Mouse (Mus musculus): ENCODE data around the gene 6030452D12Rik. TPM values are rescaled to one million over a fixed set of nuclear protein-coding genes. Genes with fewer than 3 reads are reported as not detected.

6030452D12Rik gene
- total RNA-seq, 1 experiment from 2014 or later: not detected

DNA sequence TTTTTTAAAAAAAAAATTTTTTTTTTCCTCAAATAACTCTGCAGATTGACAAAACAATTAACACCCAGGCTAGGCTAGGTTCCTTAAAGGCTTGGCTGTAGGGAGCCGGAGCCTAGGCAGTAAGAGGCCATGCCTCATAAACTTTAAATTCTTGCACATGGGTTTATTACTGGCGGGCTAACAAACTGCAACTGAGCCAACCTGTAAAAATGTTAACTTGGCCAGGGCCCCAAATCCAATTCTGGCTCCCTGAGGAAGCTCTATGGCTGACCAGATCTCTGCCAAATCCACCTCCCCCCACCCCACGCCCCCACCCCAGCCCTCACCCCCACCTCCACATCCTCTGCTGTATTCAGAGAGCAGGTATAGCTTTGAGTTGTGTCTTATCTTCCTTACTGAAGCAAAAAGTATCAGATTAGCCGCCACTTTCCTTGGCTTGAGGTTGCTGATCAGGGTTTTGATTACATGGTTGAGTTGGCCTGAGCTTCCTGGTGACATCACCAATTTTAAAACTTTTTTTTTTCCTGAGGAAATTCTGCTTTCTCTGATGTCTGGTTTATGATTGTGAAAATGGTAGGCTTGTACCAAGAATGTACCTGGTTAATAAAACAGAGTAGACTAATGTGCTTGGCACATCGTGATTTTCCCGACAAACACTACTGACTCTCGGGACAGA is 12.3 kb downstream of the 6030452D12Rik start:
- no peak for ATAC-seq (replicated peaks; ENCODE audit: insufficient number of reproducible peaks, low FRiP score, low TSS enrichment, poor library complexity, severe bottlenecking)

- no peak for ATAC-seq (replicated peaks; ENCODE audit: insufficient number of reproducible peaks, low FRiP score, low TSS enrichment, poor library complexity, severe bottlenecking)
Measured at GRCm38 (mm10) chr8:106515946-106516479, 15.7 kb downstream of the 6030452D12Rik start.

- ATAC-seq (replicated peaks; ENCODE audit: insufficient number of reproducible peaks, low FRiP score, low TSS enrichment, poor library complexity, severe bottlenecking): no peak
Measured at GRCm38 (mm10) chr8:106516581-106516980, 16.3 kb downstream of the 6030452D12Rik start.

- ATAC-seq (replicated peaks; ENCODE audit: insufficient number of reproducible peaks, low FRiP score, low TSS enrichment, poor library complexity, severe bottlenecking): no peak
Measured at GRCm38 (mm10) chr8:106518763-106519162, 18.4 kb downstream of the 6030452D12Rik start.

DNA sequence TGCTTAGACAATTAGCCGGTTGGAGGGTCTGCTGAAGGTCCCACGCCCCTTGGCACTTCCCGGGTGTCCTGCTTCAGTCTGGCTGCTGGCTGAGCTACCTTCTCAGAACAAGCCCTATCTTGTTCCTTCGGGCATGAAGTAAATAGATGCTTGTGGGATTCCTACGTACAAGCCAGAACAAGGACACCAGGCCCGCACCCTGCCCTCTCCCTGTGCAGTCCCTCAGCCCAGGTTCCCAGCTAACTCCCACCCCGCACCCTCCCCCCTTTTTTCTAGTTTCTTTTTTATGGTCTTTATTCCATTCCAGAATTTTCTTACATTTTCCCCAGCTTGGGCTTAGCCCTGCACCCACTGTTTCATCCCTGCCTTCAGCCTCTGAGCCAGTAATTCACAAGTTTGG is 20.3 kb downstream of the 6030452D12Rik start:
- no peak for ATAC-seq (replicated peaks; ENCODE audit: insufficient number of reproducible peaks, low FRiP score, low TSS enrichment, poor library complexity, severe bottlenecking)

DNA sequence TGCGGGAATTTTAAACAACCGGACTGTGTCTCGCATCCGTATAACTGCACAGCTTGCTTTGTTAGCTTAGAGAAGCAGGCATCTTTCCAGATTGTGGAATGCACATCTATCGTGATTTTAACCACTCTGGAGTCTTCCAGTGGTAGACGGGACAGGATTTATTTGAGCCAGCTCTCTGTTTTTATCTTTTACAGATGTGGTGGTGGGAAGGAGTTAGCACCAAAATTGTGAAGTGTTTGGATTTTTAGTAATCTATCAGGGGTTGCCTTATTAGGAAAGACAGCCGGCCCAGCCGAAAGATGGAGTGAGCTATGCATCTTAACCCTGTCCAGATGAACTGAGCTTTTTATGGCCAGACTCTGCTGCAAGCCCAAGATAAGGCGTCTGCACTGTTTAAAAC is 21.5 kb downstream of the 6030452D12Rik start:
- no peak for ATAC-seq (replicated peaks; ENCODE audit: insufficient number of reproducible peaks, low FRiP score, low TSS enrichment, poor library complexity, severe bottlenecking)

DNA sequence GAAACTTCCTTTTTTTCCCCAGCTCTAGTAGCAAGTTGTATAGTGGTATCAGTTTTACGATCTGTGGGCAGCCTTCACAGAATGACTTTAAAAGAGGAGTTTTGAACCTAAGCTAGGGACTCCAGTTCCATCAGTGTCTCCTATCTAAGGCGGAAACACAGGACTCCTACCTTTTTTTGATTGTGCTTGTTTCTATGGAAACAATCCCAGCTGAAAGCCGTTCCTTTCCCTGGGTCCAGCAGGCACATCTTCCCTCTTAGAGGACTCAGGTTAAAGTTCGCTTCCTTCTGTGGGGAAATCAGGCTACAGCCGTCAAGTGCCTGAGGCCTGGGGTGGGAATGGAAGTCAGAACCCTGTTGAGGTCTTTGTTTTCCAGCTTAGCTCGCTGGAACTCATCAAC is 26.4 kb downstream of the 6030452D12Rik start:
- no peak for ATAC-seq (replicated peaks; ENCODE audit: insufficient number of reproducible peaks, low FRiP score, low TSS enrichment, poor library complexity, severe bottlenecking)

GRCm38 (mm10) chr8:106527241-106528036 is 27.1 kb downstream of the 6030452D12Rik start:
- ATAC-seq (replicated peaks; ENCODE audit: insufficient number of reproducible peaks, low FRiP score, low TSS enrichment, poor library complexity, severe bottlenecking): no peak

GRCm38 (mm10) chr8:106528596-106529249 is 28.4 kb downstream of the 6030452D12Rik start:
- no peak for ATAC-seq (replicated peaks; ENCODE audit: insufficient number of reproducible peaks, low FRiP score, low TSS enrichment, poor library complexity, severe bottlenecking)

DNA sequence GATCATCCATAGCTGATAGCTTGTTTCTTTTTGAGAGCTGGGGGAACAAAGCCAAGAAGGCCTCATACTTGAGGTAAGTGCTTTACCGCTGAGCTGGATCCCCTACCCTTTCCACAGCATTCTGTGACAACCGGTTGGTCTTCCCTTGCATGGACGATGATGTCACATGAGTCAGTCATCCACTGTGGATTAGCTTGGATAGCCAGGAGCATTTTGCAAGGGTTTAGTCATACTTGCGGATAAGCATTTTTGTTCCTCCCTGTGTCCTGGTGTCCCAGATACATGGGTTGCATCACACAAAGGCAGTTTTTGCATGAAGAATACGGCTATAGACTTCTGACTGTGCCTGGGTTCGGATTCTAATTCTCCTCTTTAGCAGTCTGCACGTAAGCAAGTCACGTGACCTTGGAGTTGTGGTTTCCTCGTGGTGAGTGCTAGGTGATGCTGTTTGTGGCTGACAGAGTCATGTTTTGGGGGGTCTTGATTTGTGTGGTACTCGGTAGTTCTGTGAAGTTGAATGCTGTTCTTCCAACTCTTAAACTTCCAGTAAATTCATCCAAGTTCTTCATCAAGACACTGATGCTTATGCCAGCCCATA is 29.7 kb downstream of the 6030452D12Rik start:
- ATAC-seq (replicated peaks; ENCODE audit: insufficient number of reproducible peaks, low FRiP score, low TSS enrichment, poor library complexity, severe bottlenecking): no peak

- ATAC-seq (replicated peaks; ENCODE audit: insufficient number of reproducible peaks, low FRiP score, low TSS enrichment, poor library complexity, severe bottlenecking): no peak
Measured at GRCm38 (mm10) chr8:106530566-106530965, 30.2 kb downstream of the 6030452D12Rik start.

- no peak for ATAC-seq (replicated peaks; ENCODE audit: insufficient number of reproducible peaks, low FRiP score, low TSS enrichment, poor library complexity, severe bottlenecking)
Measured at GRCm38 (mm10) chr8:106533709-106534108, 33.4 kb downstream of the 6030452D12Rik start.

- ATAC-seq (replicated peaks; ENCODE audit: insufficient number of reproducible peaks, low FRiP score, low TSS enrichment, poor library complexity, severe bottlenecking): no peak; the same call in 1 of the 2 replicates
Measured at GRCm38 (mm10) chr8:106534449-106534848, 34.1 kb downstream of the 6030452D12Rik start.

DNA sequence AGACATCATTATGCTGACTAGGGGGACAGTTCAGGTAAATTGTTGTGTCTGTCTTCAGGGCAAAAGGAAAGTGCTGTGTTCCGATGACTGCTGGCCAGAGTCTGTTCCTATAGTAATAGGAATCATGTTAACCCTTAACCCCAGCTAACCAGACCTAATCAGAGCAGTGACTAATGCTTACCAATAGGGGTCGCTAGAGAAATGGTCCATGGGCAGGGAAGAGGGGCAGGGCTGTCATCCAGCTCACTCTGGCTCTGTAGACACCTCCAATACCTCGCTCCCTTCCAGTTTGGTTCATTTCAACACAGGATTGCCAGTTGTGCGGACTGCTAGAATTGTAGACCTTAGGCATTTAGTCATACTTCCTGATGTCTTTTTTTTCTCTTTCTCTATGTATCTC is 35.1 kb downstream of the 6030452D12Rik start:
- no peak for ATAC-seq (replicated peaks; ENCODE audit: insufficient number of reproducible peaks, low FRiP score, low TSS enrichment, poor library complexity, severe bottlenecking)

- no peak for ATAC-seq (replicated peaks; ENCODE audit: insufficient number of reproducible peaks, low FRiP score, low TSS enrichment, poor library complexity, severe bottlenecking)
Measured at GRCm38 (mm10) chr8:106539193-106539592, 38.9 kb downstream of the 6030452D12Rik start.

GRCm38 (mm10) chr8:106541002-106541401 is 40.7 kb downstream of the 6030452D12Rik start:
- no peak for ATAC-seq (replicated peaks; ENCODE audit: insufficient number of reproducible peaks, low FRiP score, low TSS enrichment, poor library complexity, severe bottlenecking)

DNA sequence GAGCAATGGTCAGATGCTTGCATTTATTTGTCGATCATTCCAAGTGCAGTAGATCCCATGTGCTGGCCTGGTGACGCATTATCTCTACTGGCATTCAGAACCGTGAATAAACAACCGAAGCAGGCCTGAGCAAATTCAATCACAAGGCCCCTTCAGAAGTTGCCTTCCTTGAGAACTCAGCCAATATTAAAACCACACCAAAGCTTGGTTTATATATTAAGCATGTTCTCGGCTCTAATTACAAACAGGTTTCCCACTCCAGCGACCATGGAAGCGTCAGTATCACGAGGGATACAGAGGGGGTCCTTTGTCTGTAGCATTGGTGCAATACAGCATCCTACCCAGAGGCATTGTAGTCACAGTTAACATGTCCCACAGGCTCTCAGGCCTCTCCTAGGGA is 42.7 kb downstream of the 6030452D12Rik start:
- no peak for ATAC-seq (replicated peaks; ENCODE audit: insufficient number of reproducible peaks, low FRiP score, low TSS enrichment, poor library complexity, severe bottlenecking)

DNA sequence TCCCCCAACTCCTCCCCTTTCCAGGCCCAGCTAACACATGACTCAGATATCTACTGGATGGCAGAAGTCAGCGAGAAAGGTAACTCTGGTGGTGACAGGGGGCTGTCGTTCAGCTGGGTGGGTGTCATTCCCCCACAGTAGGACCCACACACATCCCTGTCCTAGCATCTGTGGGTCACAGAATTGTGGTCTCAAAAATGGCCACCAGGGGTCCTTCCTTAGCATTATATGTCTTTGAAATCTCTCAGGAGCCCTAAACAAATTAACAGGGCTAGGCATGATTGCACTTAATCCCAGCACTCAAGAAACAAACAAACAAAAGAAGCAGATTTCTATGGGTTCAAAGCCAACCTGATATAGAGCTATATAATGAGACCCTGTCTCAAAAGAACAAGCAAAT is 44.8 kb downstream of the 6030452D12Rik start:
- no peak for ATAC-seq (replicated peaks; ENCODE audit: insufficient number of reproducible peaks, low FRiP score, low TSS enrichment, poor library complexity, severe bottlenecking)

GRCm38 (mm10) chr8:106546746-106547145 is 46.4 kb downstream of the 6030452D12Rik start:
- no peak for ATAC-seq (replicated peaks; ENCODE audit: insufficient number of reproducible peaks, low FRiP score, low TSS enrichment, poor library complexity, severe bottlenecking)
